Mouse (Mus musculus) embryo, embryonic 11 days (tissue): Measurements from ENCODE around the gene Sarnp.

Experiments used
- DNase-seq: peaks from one replicate; pipeline ENCODE4 v3.0.0-alpha.2; 2015

Sarnp gene

GRCm38 (mm10) chr10:128917400-128917799 is 100.3 kb downstream of the Sarnp start:
- no peak for DNase-seq

DNA sequence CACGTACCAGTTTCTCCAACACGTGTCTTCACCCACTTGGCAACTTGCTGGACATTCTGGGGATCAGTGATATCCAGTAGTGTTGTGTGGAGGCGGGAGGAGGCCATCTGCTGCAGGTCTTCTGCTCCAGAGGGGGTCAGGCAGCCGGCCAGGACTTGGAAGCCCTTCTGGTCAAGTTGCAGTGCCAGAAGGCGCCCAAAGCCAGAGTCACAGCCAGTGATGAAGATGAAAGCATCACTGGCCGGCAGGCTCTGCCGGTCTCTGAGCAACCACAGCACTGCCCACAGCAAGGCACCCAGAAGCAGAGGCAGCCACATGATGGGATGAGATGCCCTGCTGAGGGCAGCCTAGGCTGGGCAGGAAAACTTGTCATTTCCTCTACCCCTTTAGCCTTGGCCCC is 101.1 kb downstream of the Sarnp start:
- no peak for DNase-seq

DNA sequence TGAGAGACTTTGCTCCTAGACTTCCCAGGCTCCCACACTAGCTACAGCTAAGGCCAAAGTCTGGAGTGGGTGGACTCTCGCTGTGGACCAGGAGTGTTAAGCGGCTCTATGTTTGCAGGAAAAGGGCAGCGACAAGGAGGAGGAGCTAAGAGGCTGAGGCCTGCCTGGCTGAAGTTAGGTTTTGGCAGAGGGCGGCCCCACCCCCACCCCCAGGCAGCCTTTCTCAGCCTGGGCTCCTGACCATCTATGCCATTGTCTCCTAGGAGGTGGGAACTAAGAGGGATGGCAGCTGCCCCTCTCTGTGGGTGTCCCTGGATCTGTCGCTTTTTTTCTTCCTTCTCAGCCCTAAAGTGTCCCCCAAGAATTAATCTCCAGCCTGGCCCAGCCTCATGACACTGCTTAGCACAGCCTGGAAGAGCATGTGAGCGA is 102.1 kb downstream of the Sarnp start:
- DNase-seq: no peak

DNA sequence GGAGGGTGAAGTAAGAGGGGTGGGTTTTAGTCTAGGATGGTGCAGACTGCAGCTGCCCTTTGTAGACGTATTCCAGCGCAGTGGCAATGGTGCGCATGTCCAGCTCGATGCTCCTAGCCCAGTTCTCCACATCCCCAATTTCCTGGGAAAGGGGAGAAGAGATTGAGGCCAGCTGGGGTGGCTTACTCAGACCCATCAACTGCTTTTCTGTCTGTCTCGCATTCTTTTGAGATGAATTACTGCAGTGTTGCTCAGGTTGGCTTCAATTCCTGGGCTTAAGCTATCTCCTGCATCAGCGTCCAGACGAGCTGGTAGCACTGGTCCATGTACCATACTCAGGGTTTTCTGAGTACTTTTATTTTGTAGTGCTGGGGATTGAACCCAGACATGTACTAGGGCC is 102.8 kb downstream of the Sarnp start:
- DNase-seq: no peak

GRCm38 (mm10) chr10:128920736-128921161 is 103.6 kb downstream of the Sarnp start:
- DNase-seq: peak; percentile 26

DNA sequence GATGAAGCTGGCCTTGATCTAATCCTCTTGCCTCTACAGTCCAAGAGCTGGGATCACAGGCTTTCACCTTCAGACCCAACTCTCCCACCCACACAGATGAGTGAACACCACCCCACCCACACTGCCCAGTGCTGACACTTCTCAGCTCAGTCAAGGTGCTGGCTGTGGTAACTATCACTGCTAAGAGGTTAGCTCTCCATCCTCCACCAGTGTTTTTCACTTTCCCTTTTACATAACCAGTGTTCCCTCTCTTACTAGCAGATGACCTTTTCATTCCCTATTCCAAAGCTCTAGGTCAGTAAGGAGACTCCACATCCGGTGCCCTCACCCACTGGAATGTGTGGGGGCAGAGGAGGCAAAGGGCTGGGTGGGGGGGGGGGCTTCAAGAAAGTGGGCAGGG is 104.1 kb downstream of the Sarnp start:
- no peak for DNase-seq

- no peak for DNase-seq
Measured at GRCm38 (mm10) chr10:128921883-128922821, 105.0 kb downstream of the Sarnp start.

DNA sequence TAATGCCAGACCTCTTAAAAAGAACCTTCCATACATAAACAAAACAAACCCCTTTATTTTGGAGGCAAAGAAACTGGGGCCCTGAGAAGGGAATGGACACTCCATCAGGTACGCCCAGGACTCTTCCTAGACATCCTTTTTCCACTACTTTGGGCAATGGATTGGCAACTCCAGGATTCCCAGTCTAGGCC is 105.6 kb downstream of the Sarnp start, which contains the start of gene Rdh5:
TSS of gene Rdh5 (minus strand) at position 67 of the 191 bp plus-strand sequence.
- DNase-seq: no peak

- DNase-seq: peak; percentile 93
Measured at GRCm38 (mm10) chr10:128923013-128923691, 106.0 kb downstream of the Sarnp start.

- DNase-seq: no peak
Measured at GRCm38 (mm10) chr10:128923935-128924334, 106.8 kb downstream of the Sarnp start, which contains the start of gene Bloc1s1. TSS of gene Bloc1s1 (minus strand) at chr10:128924035.
